Mouse (Mus musculus) megakaryocyte, embryonic 14.5 days (primary cell): ENCODE measurements around the gene Znrf1.

Source experiments
- FLI1 ChIP-seq: IDR thresholded peaks from 2 replicates; pipeline ENCODE4 v1.6.1; 2012; ENCODE audit warnings: low read length, inconsistent platforms, mixed read lengths
- GATA1 ChIP-seq: IDR thresholded peaks from 3 replicates; pipeline ENCODE4 v1.6.1; 2012; ENCODE audit warnings: mixed read lengths, low read length, inconsistent platforms, borderline replicate concordance

GRCm38 (mm10) chr8:111584946-111585345 lies 49.0 kb downstream of the Znrf1 start:
- TF ChIP-seq FLI1 (no peak), GATA1 (no peak)
